Mouse (Mus musculus) brown adipose tissue, adult 24 weeks (tissue): ENCODE measurements around the gene Ccnd2. TPM values are rescaled to one million over a fixed set of nuclear protein-coding genes. Genes with fewer than 3 reads are reported as not detected.
A peak's percentile ranks its signal among the peaks of the same experiment; 100 is the strongest.

Experiments
- H3K27ac ChIP-seq: fragments of 200-500 bp; replicated peaks from 2 replicates; pipeline ENCODE4 v1.5.1; 2012; ENCODE audit warnings: low read depth, mild to moderate bottlenecking, low read length
- H3K4me1 ChIP-seq: fragments of 200-500 bp; 2 replicates; pipeline ENCODE4 v1.6.1; 2012; ENCODE audit warnings: low read length, mixed read lengths; ENCODE audit not compliant: control insufficient read depth, insufficient read depth, insufficient read length
- H3K4me3 ChIP-seq: fragments of 200-500 bp; 2 replicates; pipeline ENCODE4 v1.5.1; 2012; ENCODE audit warnings: low read depth, mild to moderate bottlenecking, low read length, moderate library complexity; ENCODE audit not compliant: insufficient read depth
- polyA plus RNA-seq: library from polyadenylated mRNA; stranded (reverse); fragments of >200 nt; gene quantifications from 2 replicates; pipeline ENCODE4 v1.2.4, GENCODE M21; 2012; ENCODE audit not compliant: missing spikeins, insufficient read depth, insufficient read length

Ccnd2 gene
- polyA plus RNA-seq, 1 experiment, result 44.0 TPM

DNA sequence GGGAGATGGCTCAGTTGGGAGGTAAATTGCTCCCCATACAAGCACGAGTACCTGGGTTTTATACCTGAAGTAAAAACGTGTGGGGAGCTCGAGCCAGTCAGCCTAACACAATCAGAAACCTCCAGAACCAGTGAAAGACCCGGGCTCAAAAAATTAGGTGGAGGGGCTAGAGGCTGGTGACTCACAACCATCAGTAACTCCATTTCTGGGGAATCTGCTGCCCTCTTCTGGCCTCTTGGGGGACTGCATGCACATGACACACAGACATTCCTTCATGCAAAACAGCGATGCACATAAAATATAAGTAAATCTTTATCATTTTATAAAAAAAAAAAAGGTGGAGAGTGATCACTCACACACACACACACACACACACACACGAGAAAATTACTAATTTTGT lies 46.9 kb downstream of the Ccnd2 start:
- Histone ChIP-seq H3K4me1 (peaks cover 2% of the 10 kb centered on the region), H3K4me3 (no peak overlapping the region), H3K27ac (peak overlapping the region; percentile 62; the same call in 1 of the 2 replicates)

DNA sequence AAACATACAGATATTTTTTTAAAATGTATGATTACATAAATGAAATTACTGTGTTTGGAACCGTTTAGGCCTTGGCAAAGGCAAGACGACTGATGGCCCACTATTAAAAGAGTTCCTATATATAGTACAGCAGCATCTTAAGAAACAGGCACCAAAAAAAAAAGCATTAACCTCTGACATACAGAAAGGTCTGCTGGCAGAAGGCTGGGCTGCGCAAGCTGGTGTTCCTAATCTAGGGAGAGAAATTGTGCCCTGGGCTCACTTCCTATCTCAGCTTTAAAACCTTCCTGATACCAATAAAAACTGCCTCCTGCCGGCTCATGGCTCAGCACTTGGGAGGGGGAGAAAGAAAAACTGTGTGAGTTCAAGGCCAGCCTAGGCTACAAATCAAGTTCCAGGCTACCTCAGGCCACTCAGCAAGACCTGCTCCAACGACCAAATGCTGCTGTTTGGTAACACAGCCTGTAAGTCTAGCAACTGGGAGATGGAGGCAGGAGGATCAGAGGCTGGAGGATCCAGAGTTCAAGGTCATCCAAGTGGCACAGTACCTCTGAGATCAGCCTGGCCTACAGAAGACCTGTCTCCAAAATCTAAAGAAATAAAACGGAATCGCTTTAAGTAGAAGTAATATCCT lies 47.5 kb downstream of the Ccnd2 start:
- Histone ChIP-seq H3K4me1 (peaks cover 2% of the 10 kb centered on the region), H3K4me3 (no peak overlapping the region), H3K27ac (peak overlapping the region; percentile 62)

GRCm38 (mm10) chr6:127103506-127104275 lies 48.3 kb downstream of the Ccnd2 start:
- no peak overlapping the region; the same call in 1 of the 2 replicates for H3K27ac ChIP-seq
- H3K4me3 ChIP-seq, result no peak overlapping the region
- peaks cover 2% of the 10 kb centered on the region for H3K4me1 ChIP-seq

DNA sequence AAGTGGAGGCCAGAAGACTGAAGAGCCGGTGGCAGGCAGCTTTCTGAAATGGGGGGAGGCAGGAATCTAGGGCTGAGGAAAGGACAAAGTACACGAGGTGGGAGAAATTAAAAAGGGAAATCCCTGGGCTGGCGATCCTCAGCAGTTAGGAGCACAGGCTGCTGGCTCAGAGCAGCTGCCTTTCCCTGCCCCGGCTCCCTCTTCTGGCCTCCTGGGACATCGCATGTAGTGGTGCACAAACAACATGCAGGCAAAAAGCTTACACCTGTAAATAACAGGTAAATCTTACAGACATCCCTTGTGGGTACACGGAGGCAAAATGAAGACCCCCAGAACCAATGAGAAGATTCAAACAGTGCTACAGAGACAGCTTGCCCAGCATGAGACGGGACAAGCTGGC lies 57.4 kb downstream of the Ccnd2 start:
- Histone ChIP-seq H3K4me1 (no peaks in the 10 kb centered on the region), H3K27ac (no peak overlapping the region), H3K4me3 (no peak overlapping the region)

- H3K27ac ChIP-seq, result no peak overlapping the region
- H3K4me3 ChIP-seq, result no peak overlapping the region
- no peaks in the 10 kb centered on the region for H3K4me1 ChIP-seq
These were observed 65.3 kb downstream of the Ccnd2 start for GRCm38 (mm10) chr6:127086739-127087138.

- H3K4me1 ChIP-seq, result peaks cover 5% of the 10 kb centered on the region; the same call in 1 of the 2 replicates
- H3K4me3 ChIP-seq, result no peak overlapping the region
- H3K27ac ChIP-seq, result no peak overlapping the region
These were observed 70.2 kb downstream of the Ccnd2 start for GRCm38 (mm10) chr6:127081820-127082219.

DNA sequence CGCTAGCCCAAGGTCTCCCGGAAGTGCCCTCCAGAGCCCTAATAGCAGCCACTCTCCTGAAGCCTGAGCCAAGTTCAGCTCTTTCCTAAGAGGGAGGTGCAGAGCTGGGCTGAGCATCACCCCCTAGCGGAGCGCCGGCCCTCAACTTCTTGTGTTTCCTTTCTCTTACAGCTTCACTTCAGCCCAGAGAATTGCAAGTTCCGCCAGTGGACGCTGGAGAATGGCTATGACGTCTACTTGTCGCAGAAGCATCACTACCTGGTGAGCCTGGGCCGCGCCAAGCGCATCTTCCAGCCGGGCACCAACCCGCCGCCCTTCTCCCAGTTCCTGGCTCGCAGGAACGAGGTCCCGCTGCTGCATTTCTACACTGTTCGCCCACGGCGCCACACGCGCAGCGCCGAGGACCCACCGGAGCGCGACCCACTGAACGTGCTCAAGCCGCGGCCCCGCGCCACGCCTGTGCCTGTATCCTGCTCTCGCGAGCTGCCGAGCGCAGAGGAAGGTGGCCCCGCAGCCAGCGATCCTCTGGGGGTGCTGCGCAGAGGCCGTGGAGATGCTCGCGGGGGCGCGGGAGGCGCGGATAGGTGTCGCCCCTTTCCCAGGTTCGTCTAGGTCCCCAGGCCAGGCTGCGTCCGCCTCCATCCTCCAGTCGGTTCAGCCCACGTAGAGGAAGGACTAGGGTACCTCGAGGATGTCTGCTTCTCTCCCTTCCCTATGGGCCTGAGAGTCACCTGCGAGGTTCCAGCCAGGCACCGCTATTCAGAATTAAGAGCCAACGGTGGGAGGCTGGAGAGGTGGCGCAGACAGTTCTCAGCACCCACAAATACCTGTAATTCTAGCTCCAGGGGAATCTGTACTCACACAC lies 71.9 kb downstream of the Ccnd2 start:
- H3K4me1 ChIP-seq, result peaks cover 5% of the 10 kb centered on the region; the same call in 1 of the 2 replicates
- peak overlapping the region; percentile 52 for H3K4me3 ChIP-seq
- no peak overlapping the region for H3K27ac ChIP-seq

Other genes starting within 250 kb of the Ccnd2 start
- gene Dyrk4, start 230.4 kb downstream of the Ccnd2 start, polyA plus RNA-seq, result not detected in 2 replicates
- gene Rad51ap1, start 212.6 kb downstream of the Ccnd2 start, polyA plus RNA-seq, result 1.3 TPM in 1 of 2 replicates, not detected in the other
- 15.9 and 23.6 TPM in 2 replicates for gene D6Wsu163e, start 212.2 kb downstream of the Ccnd2 start, polyA plus RNA-seq
- gene Fgf6, start 136.6 kb downstream of the Ccnd2 start, polyA plus RNA-seq, result not detected in 2 replicates
- gene Fgf23, start 79.3 kb downstream of the Ccnd2 start, polyA plus RNA-seq, result not detected in 2 replicates
- gene Tigar, start 42.6 kb downstream of the Ccnd2 start, polyA plus RNA-seq, result 12.9 and 14.6 TPM in 2 replicates